Mouse (Mus musculus): ENCODE data around the gene Ptprg. TPM values are rescaled to one million over a fixed set of nuclear protein-coding genes. Genes with fewer than 3 reads are reported as not detected.

Gene Ptprg
- polyA plus RNA-seq, 1 experiment from 2014 or later = 34.4 TPM

DNA sequence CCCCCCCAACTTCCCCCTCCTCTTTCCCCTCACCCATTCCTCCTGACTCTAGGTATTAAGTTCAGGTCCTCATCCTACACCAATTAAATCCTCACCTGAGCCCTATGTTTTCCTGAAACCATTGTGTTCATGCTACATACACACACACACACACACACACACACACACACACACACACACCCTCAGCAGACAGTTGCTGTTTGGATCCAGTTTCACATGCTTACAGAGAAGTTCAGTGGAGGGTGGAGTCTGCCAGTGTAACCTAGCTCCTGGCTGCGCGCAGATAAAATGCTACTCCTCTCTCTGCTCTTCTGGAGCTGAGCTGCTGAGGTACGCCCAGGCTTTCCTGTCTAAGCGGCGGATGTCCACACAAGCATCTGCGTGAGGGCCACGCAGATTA, 209.7 kb downstream of the Ptprg start:
- ATAC-seq (ENCODE audit: insufficient number of reproducible peaks, insufficient read depth, low FRiP score, low TSS enrichment, low read depth) = peak; percentile 52; the same call in 1 of the 2 replicates
- H3K4me1 ChIP-seq = peaks cover 27% of the 10 kb centered on the region
- WGBS = 38% methylated on average over 7 of the region's 7 CpGs
- no peak overlapping the region; the same call in 1 of the 2 replicates for H3K4me2 ChIP-seq
- no peak overlapping the region for H3K27ac ChIP-seq
- no peaks in the 10 kb centered on the region for H3K36me3 ChIP-seq
- no peaks in the 10 kb centered on the region for H3K27me3 ChIP-seq
- H3K9ac ChIP-seq = no peak overlapping the region
- H3K4me3 ChIP-seq = no peak overlapping the region
- no peaks in the 10 kb centered on the region for H3K9me3 ChIP-seq

DNA sequence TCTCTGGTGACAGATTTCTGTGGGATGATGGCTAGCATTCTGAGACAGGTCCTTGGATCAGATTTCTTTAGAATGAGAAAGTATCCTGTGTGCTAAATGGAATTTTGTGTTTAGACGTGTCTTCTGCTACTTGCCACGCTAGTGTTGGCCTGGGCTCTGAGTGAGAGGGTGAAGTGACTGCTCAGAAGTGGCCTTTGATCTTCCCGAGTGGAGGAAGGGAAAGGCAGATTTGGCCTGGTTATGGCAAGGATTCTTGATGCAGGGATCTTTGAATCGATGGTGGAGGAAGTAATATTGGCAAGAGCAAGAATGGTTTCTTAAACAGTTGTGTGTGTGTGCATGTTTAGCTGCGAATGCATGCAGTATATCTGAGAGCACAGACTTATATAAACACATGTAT, 219.4 kb downstream of the Ptprg start:
- no peaks in the 10 kb centered on the region for H3K27me3 ChIP-seq
- H3K4me3 ChIP-seq = no peak overlapping the region
- 57% methylated on average over 5 of the region's 5 CpGs for WGBS
- no peaks in the 10 kb centered on the region for H3K36me3 ChIP-seq
- H3K9me3 ChIP-seq = no peaks in the 10 kb centered on the region
- ATAC-seq (ENCODE audit: insufficient number of reproducible peaks, insufficient read depth, low FRiP score, low TSS enrichment, low read depth) = no peak
- peaks cover 51% of the 10 kb centered on the region for H3K4me1 ChIP-seq
- no peak overlapping the region for H3K27ac ChIP-seq
- H3K9ac ChIP-seq = no peak overlapping the region
- no peak overlapping the region for H3K4me2 ChIP-seq

DNA sequence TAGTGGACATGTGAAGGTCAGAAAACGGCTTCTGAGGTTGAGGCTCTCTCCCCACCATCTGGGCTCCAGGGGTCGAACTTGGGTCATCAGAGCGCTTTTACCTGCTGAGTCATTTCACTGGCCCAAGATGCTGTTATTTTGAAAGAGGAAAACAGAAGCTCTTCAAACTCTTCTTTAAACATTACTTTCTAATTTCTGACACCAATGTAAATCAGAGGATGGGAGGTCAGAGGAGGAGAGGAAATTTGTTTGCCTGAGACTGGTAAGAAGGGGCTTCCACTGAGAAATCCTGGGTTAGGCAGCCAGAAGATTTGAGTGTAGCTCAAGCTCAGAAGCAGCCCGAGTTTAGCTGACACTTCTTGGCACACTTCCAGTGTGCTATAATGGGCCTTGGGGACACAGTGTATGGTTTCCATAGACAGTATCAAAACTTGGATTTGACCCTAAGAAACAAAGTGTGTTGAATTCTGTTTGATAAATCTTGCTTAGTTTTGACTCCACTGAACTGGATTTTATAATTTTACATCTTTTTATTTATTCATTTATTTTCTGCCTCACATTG, 221.2 kb downstream of the Ptprg start:
- Histone ChIP-seq H3K36me3 (no peaks in the 10 kb centered on the region), H3K9ac (no peak overlapping the region), H3K4me1 (peaks cover 47% of the 10 kb centered on the region), H3K4me3 (no peak overlapping the region), H3K4me2 (no peak overlapping the region), H3K27me3 (no peaks in the 10 kb centered on the region), H3K27ac (no peak overlapping the region), H3K9me3 (no peaks in the 10 kb centered on the region)
- 33% methylated on average over 4 of the region's 4 CpGs for WGBS
- ATAC-seq (ENCODE audit: insufficient number of reproducible peaks, insufficient read depth, low FRiP score, low TSS enrichment, low read depth) = no peak

DNA sequence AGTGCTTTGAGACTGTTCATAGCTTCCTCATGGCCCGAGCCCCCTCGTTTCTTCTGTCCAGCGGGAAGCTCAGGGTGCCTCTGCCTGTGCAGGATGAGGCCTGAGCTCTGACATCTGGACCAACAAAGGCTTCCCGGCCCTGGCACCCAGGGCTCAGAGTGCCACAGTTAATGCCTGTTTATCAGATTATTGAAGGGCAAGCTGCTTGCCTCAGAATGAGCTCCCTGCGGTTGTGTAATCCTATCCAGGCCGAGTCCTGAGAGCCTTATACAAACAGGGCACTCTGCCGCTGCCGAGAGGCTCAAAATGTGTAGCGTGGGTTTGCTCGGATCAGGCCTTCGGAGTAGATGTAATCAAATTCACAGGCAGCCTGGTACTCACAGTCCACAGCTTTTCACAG, 221.9 kb downstream of the Ptprg start:
- H3K4me2 ChIP-seq = peak overlapping the region; percentile 17
- peak overlapping the region; percentile 73 for H3K27ac ChIP-seq

DNA sequence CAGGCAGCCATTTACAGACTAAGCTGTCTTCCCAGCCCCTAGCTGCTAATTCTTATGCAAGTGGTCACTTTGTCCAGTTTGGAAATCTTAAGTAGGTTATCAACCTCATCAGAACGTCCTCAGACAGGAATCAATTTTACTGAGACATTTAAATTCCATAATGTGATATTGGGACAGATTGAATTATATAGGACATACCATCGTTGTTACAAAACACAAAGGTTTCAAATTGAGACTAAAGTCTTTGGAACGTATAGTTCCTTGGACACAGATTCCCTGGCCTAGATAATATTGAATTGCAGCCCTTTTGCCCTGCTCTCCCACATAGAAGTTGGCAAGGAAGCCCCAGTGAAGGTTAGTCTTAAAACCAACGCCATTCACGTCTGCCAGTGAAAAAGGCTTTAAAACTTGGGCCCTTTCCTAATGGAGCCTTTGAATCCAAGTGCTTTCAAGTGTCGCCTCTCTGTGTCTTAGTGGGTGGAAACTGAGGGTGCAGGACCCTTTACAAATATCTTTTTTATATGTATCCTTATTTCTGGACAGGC, 222.7 kb downstream of the Ptprg start:
- H3K27me3 ChIP-seq = no peaks in the 10 kb centered on the region
- peak overlapping the region; percentile 73; the same call in 1 of the 2 replicates for H3K27ac ChIP-seq
- no peak overlapping the region for H3K4me2 ChIP-seq
- H3K4me1 ChIP-seq = peaks cover 37% of the 10 kb centered on the region
- no peaks in the 10 kb centered on the region for H3K9me3 ChIP-seq
- no peak for ATAC-seq (ENCODE audit: insufficient number of reproducible peaks, insufficient read depth, low FRiP score, low TSS enrichment, low read depth)
- H3K36me3 ChIP-seq = no peaks in the 10 kb centered on the region
- no peak overlapping the region for H3K4me3 ChIP-seq
- H3K9ac ChIP-seq = no peak overlapping the region
- 77% methylated on average over 6 of the region's 6 CpGs for WGBS

More for the DNA sequence above, 221.9 kb downstream of the Ptprg start:
- 0 out of 2 replicates have a peak, but pooled peaks have one; percentile 10 for ATAC-seq (ENCODE audit: insufficient number of reproducible peaks, insufficient read depth, low FRiP score, low TSS enrichment, low read depth)
- Histone ChIP-seq H3K4me1 (peaks cover 46% of the 10 kb centered on the region), H3K36me3 (no peaks in the 10 kb centered on the region), H3K9me3 (no peaks in the 10 kb centered on the region), H3K27me3 (no peaks in the 10 kb centered on the region), H3K9ac (peak overlapping the region; percentile 51; the same call in 1 of the 2 replicates), H3K4me3 (no peak overlapping the region)
- 12% methylated on average over 11 of the region's 11 CpGs for WGBS

DNA sequence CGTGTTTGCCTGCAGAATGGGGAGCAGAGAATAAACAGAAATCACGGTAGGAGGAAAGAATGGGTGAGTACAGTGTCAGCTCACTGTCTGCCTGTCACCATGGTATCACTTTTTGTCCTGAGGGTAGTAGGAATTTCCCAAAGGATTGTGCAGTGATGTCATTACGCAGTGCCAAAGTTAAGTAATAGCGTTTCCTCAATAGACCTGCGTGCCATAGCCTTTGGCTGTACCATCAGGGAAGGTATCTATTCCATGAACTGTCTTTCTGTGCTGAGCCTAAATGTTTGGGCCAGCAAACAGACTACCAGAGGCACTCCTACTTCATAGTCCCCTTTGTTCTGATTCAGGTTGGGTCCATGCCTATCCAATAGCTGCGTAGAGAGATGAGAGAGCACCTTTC, 223.2 kb downstream of the Ptprg start:
- no peaks in the 10 kb centered on the region for H3K27me3 ChIP-seq
- H3K9me3 ChIP-seq = no peaks in the 10 kb centered on the region
- no peak overlapping the region for H3K4me3 ChIP-seq
- no peak overlapping the region for H3K27ac ChIP-seq
- peaks cover 32% of the 10 kb centered on the region for H3K4me1 ChIP-seq
- WGBS = 88% methylated on average over 6 of the region's 6 CpGs
- no peaks in the 10 kb centered on the region for H3K36me3 ChIP-seq
- no peak for ATAC-seq (ENCODE audit: insufficient number of reproducible peaks, insufficient read depth, low FRiP score, low TSS enrichment, low read depth)
- H3K9ac ChIP-seq = no peak overlapping the region
- H3K4me2 ChIP-seq = no peak overlapping the region

DNA sequence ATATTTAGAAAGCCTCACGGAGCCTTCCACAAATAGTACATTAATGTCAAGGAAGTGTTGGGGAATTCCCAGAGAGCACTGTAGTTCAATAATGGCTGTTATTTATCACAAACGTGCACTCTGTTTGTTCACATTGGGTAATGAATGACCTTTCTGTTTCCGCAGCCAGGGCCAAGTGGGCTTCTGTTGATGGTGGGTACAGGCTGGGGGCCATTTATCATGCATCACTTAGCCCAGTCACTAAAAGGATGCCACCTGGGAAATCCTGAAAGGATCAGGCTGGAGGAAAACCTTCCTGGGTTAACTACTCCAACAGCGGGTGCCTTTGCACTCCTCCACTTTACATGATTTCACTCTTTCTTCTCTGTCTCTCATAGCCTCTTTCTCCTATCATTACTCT, 237.9 kb downstream of the Ptprg start:
- H3K4me1 ChIP-seq = no peaks in the 10 kb centered on the region
- H3K9me3 ChIP-seq = no peaks in the 10 kb centered on the region
- H3K27me3 ChIP-seq = no peaks in the 10 kb centered on the region
- no peak overlapping the region for H3K27ac ChIP-seq
- no peak overlapping the region for H3K4me2 ChIP-seq
- no peak for ATAC-seq (ENCODE audit: insufficient number of reproducible peaks, insufficient read depth, low FRiP score, low TSS enrichment, low read depth)
- H3K9ac ChIP-seq = no peak overlapping the region
- WGBS = 64% methylated on average over 4 of the region's 4 CpGs
- no peaks in the 10 kb centered on the region for H3K36me3 ChIP-seq
- no peak overlapping the region for H3K4me3 ChIP-seq

DNA sequence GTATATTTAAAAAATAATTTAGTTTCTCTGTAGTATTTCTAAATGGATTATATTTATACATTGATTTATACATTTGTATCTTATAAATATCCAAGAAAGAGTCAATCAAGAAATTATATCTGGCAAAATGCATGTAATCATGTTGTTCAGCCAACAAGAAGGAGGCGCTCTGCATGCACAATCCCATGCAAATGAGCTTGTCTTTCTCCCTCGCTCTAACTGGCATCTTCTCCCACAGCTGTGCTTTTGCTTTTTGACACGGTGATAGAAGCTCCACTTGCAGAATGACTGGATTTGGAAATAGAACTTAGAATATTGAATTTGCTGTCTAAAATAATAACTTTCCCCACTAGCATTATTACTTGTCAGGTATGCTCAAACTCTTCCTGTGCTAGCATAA, 240.5 kb downstream of the Ptprg start:
- H3K4me2 ChIP-seq = no peak overlapping the region
- no peaks in the 10 kb centered on the region for H3K36me3 ChIP-seq
- H3K9me3 ChIP-seq = no peaks in the 10 kb centered on the region
- no peaks in the 10 kb centered on the region for H3K27me3 ChIP-seq
- 84% methylated on average over 3 of the region's 3 CpGs for WGBS
- no peaks in the 10 kb centered on the region for H3K4me1 ChIP-seq
- ATAC-seq (ENCODE audit: insufficient number of reproducible peaks, insufficient read depth, low FRiP score, low TSS enrichment, low read depth) = no peak
- no peak overlapping the region for H3K9ac ChIP-seq
- no peak overlapping the region for H3K27ac ChIP-seq
- no peak overlapping the region for H3K4me3 ChIP-seq

DNA sequence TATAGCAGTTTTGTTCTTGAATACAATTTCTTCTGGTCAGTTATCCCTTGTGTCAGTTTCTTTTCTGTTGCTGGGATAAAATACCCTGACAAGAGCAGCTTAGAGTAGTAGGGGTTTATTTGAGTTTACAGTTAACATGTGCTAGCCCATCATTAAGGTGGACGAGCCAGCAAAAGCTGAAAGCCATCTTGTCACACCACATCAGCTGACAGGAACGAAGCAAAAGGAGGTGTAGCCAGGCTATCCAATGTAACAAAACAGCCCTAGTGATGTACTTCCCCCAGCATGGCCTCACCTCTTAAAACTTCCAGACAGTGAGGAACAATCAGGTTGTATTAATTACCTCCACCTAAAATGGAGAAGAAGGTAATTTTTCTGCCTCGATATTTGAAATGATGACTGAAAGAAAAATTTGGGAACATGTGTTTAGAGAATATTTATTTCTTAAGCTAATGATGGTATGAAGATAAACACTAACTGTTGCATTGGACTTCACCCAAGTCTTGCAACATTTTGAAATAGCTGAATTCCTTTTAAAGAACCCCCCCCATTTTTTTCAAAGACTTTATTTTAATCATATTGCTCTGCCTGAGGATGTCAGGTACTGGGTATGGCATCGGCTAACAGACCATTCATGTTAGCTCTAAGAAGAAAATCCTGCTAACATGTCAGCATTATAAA, 249.2 kb downstream of the Ptprg start:
- Histone ChIP-seq H3K4me2 (no peak overlapping the region), H3K4me3 (no peak overlapping the region), H3K27ac (no peak overlapping the region), H3K36me3 (no peaks in the 10 kb centered on the region), H3K9ac (no peak overlapping the region), H3K9me3 (no peaks in the 10 kb centered on the region), H3K27me3 (no peaks in the 10 kb centered on the region), H3K4me1 (0 out of 2 replicates have a peak, but pooled peaks cover 2% of the 10 kb centered on the region)
- WGBS = 76% methylated on average over 4 of the region's 4 CpGs
- no peak for ATAC-seq (ENCODE audit: insufficient number of reproducible peaks, insufficient read depth, low FRiP score, low TSS enrichment, low read depth)

DNA sequence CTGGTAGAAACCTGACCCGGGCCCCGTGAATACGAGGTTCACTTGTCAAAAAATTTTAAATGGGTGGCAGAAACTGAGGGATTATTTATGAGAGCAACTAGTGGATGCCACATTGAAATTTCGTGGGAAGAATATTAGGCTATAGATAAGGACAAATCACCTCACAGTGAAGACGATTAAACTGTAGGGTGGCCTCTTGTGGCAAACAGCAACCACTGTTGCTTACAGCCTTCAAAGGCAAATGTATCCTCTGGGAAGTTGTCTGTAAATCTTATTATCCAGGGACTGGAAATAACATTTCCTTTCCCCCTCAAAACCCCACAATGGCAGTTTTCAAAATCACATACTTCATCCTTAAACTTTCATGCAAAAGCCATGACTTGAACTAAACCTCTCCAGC, 253.3 kb downstream of the Ptprg start:
- H3K27ac ChIP-seq = no peak overlapping the region
- H3K4me1 ChIP-seq = peaks cover 11% of the 10 kb centered on the region
- no peaks in the 10 kb centered on the region for H3K36me3 ChIP-seq
- no peak for ATAC-seq (ENCODE audit: insufficient number of reproducible peaks, insufficient read depth, low FRiP score, low TSS enrichment, low read depth)
- H3K27me3 ChIP-seq = no peaks in the 10 kb centered on the region
- H3K4me2 ChIP-seq = no peak overlapping the region
- no peaks in the 10 kb centered on the region for H3K9me3 ChIP-seq
- WGBS = 60% methylated on average over 5 of the region's 5 CpGs
- no peak overlapping the region for H3K9ac ChIP-seq
- H3K4me3 ChIP-seq = no peak overlapping the region

DNA sequence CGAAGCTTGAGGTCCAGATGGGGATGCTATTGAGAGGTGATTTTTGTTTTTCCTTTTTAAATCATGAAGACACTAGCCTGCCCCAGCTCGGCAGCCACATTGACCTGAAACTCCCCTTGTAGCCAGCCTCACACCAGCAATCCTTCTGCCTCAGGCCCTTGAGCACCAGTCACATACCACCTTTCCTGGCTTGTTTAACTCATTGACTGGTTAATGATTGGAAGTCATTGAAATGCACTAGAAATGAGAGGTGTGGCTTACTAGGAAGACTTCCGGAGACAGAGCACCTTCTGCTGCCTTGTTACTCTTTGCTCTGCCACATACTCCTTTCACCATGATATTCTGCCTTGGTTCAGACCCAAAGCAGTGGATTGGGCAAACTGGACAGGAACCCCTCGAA, 254.1 kb downstream of the Ptprg start:
- ATAC-seq (ENCODE audit: insufficient number of reproducible peaks, insufficient read depth, low FRiP score, low TSS enrichment, low read depth) = no peak
- Histone ChIP-seq H3K4me1 (peaks cover 17% of the 10 kb centered on the region), H3K9me3 (no peaks in the 10 kb centered on the region), H3K4me3 (no peak overlapping the region), H3K27ac (no peak overlapping the region), H3K36me3 (no peaks in the 10 kb centered on the region), H3K27me3 (no peaks in the 10 kb centered on the region), H3K4me2 (no peak overlapping the region), H3K9ac (no peak overlapping the region)
- WGBS = 68% methylated on average over 4 of the region's 4 CpGs

DNA sequence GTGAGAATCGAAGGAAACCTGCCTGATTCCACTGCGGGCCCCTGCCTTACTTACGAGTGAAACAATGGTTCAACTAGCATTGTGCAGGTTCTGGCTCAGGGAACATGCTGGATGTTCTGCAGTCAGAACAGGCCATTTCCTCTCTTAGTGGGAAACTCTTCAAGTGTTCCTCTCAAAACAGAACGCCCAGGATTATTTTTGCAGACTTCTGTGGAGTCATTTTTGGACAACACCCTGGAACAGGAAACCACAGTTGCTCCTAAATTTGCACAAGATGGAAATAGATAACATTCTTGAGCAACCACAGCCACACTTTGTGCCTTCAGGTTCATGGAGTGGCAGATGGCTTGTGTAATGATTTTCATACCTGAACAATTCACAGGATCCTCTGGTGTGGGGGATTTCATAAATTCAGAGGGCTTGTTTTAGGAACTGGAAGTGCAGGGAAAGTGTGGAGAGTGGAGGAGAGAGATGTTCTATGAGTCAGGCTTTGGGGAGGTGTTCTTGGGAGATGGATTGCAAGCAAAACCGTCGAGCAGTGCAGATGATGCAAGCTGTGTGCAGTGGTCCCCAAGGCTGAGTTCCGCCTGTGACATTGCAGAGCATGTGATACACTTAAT, 257.9 kb downstream of the Ptprg start:
- 64% methylated on average over 7 of the region's 7 CpGs for WGBS
- H3K4me3 ChIP-seq = no peak overlapping the region
- no peak for ATAC-seq (ENCODE audit: insufficient number of reproducible peaks, insufficient read depth, low FRiP score, low TSS enrichment, low read depth)
- no peak overlapping the region for H3K4me2 ChIP-seq
- no peaks in the 10 kb centered on the region for H3K36me3 ChIP-seq
- no peak overlapping the region for H3K9ac ChIP-seq
- H3K27me3 ChIP-seq = no peaks in the 10 kb centered on the region
- 0 out of 2 replicates have a peak overlapping the region, but pooled peaks have one; percentile 44 for H3K27ac ChIP-seq
- peaks cover 18% of the 10 kb centered on the region for H3K4me1 ChIP-seq
- H3K9me3 ChIP-seq = no peaks in the 10 kb centered on the region

Measured in embryonic facial prominence, embryonic 13.5 days (tissue).